ENCODE assay signal across 26 mouse cellular contexts in genomic region chr1:79056676-79057262, GRCm38 (mm10).
A peak's percentile ranks its signal among the peaks of the same experiment; 100 is the strongest.
DNase-seq lines count a peak whose midpoint lies in the region; ATAC-seq lines count a peak whose summit lies in the region.
"Had no signal": no experiment of that assay in that cellular context is flagged by ENCODE, and none has a peak within 500 bp of the region (broad histone marks: within the 10 kb centered on the region; RNA-seq: fewer than 3 reads in every experiment).

No protein-coding gene starts in this region.

- no peak overlapping the region for H3K4me3 ChIP-seq in hindbrain, embryonic 13.5 days
- no peak overlapping the region for H3K4me3 ChIP-seq in neural tube, embryonic 14.5 days (ENCODE audit: low read depth, low read length)
- H3K4me3 ChIP-seq: embryonic facial prominence, embryonic 10.5 days; embryonic facial prominence, embryonic 15.5 days; forebrain, embryonic 12.5 days; heart, embryonic 10.5 days; heart, embryonic 15.5 days; liver, embryonic 12.5 days; midbrain, embryonic 13.5 days had no signal

- 0 out of 2 replicates have a peak, but pooled peaks cover 4% of the 10 kb centered on the region for H3K4me1 ChIP-seq in hindbrain, embryonic 13.5 days (replicated peaks)
- H3K4me1 ChIP-seq in neural tube, embryonic 14.5 days (ENCODE audit: control insufficient read depth, insufficient read depth, low read length): no peaks in the 10 kb centered on the region
- H3K4me1 ChIP-seq: embryonic facial prominence, embryonic 10.5 days; embryonic facial prominence, embryonic 15.5 days; forebrain, embryonic 12.5 days; heart, embryonic 10.5 days; heart, embryonic 15.5 days; liver, embryonic 12.5 days; midbrain, embryonic 13.5 days had no signal

- peak; percentile 79 for ATAC-seq in hindbrain, embryonic 13.5 days (ENCODE audit: low FRiP score)
- peak; percentile 63 for ATAC-seq in neural tube, embryonic 14.5 days (ENCODE audit: low read depth)
- ATAC-seq: liver, embryonic 12.5 days; liver, postnatal 0 days; midbrain, embryonic 13.5 days had no signal

- WGBS in hindbrain, embryonic 13.5 days: 22% methylated on average over 1 of the region's 1 CpGs
- WGBS in neural tube, embryonic 14.5 days: 19% methylated on average over 1 of the region's 1 CpGs

- DNase-seq in heart, adult 11 months: peak; percentile 64
- no peak for DNase-seq in heart, postnatal 14 days
- peak; percentile 5 for DNase-seq in MN1 (ENCODE audit: low spot score)
- no peak for DNase-seq in adrenal gland, adult 18-20 months (ENCODE audit: low spot score in 2 of 2)
- DNase-seq in urinary bladder, postnatal 14 days (ENCODE audit: low spot score): no peak
- no peak for DNase-seq in kidney, postnatal 14 days
- DNase-seq: adrenal gland, adult 2 months; cerebellum, adult 8-10 months; cerebellum, postnatal 25 days; gastrocnemius, postnatal 14 days; heart, postnatal 4 days; kidney, adult 18-20 months; kidney, postnatal 4 days; left cerebral cortex, postnatal 4 days; liver, postnatal 0 days; lung, postnatal 36 days; thymus, postnatal 4 days had no signal

- H3K4me2 ChIP-seq in hindbrain, embryonic 13.5 days: no peak overlapping the region
- H3K4me2 ChIP-seq in neural tube, embryonic 14.5 days (ENCODE audit: low read depth, low read length): no peak overlapping the region
- H3K4me2 ChIP-seq: embryonic facial prominence, embryonic 15.5 days; forebrain, embryonic 12.5 days; heart, embryonic 15.5 days; liver, embryonic 12.5 days; midbrain, embryonic 13.5 days had no signal

- H3K27ac ChIP-seq in hindbrain, embryonic 13.5 days: no peak overlapping the region
- no peak overlapping the region for H3K27ac ChIP-seq in neural tube, embryonic 14.5 days (ENCODE audit: low read depth, low read length)
- H3K27ac ChIP-seq: embryonic facial prominence, embryonic 10.5 days; embryonic facial prominence, embryonic 15.5 days; forebrain, embryonic 12.5 days; heart, embryonic 10.5 days; heart, embryonic 15.5 days; liver, embryonic 12.5 days; midbrain, embryonic 13.5 days had no signal

- intact Hi-C loops in heart, postnatal 14 days (cut with DNase I): no loop called here

- no peak overlapping the region for H3K9ac ChIP-seq in hindbrain, embryonic 13.5 days
- H3K9ac ChIP-seq in neural tube, embryonic 14.5 days (replicated peaks; ENCODE audit: low read depth, low read length): no peak overlapping the region
- H3K9ac ChIP-seq: embryonic facial prominence, embryonic 15.5 days; forebrain, embryonic 12.5 days; heart, embryonic 15.5 days; liver, embryonic 12.5 days; liver, postnatal 0 days; midbrain, embryonic 13.5 days had no signal

- no peaks in the 10 kb centered on the region for H3K36me3 ChIP-seq in hindbrain, embryonic 13.5 days
- no peaks in the 10 kb centered on the region for H3K36me3 ChIP-seq in neural tube, embryonic 14.5 days (ENCODE audit: control insufficient read depth, insufficient read depth, low read length)
- H3K36me3 ChIP-seq: embryonic facial prominence, embryonic 10.5 days; embryonic facial prominence, embryonic 15.5 days; forebrain, embryonic 12.5 days; heart, embryonic 10.5 days; heart, embryonic 15.5 days; liver, embryonic 12.5 days; midbrain, embryonic 13.5 days had no signal

- no peaks in the 10 kb centered on the region for H3K9me3 ChIP-seq in hindbrain, embryonic 13.5 days
- H3K9me3 ChIP-seq in neural tube, embryonic 14.5 days (ENCODE audit: control insufficient read depth, low read length): no peaks in the 10 kb centered on the region
- H3K9me3 ChIP-seq: embryonic facial prominence, embryonic 10.5 days; embryonic facial prominence, embryonic 15.5 days; forebrain, embryonic 12.5 days; heart, embryonic 10.5 days; heart, embryonic 15.5 days; liver, embryonic 12.5 days; midbrain, embryonic 13.5 days had no signal

- no peaks in the 10 kb centered on the region for H3K27me3 ChIP-seq in hindbrain, embryonic 13.5 days
- H3K27me3 ChIP-seq in neural tube, embryonic 14.5 days (ENCODE audit: control insufficient read depth, insufficient read depth, low read length): no peaks in the 10 kb centered on the region
- H3K27me3 ChIP-seq: embryonic facial prominence, embryonic 15.5 days; forebrain, embryonic 12.5 days; heart, embryonic 15.5 days; liver, embryonic 12.5 days; midbrain, embryonic 13.5 days had no signal

Comparison
In these comparisons a context has a peak if more than half of its experiments do, and no peak if none do; other contexts are left out.
1. DNase-seq: peak in heart, adult 11 months (single experiment) and MN1 (single experiment); none in heart, postnatal 14 days (0 of 2), adrenal gland, adult 18-20 months (0 of 2), urinary bladder, postnatal 14 days (single experiment) and kidney, postnatal 14 days (single experiment).